Mouse (Mus musculus) liver, postnatal 0 days (tissue): ENCODE results near the gene C1qtnf6. TPM values are rescaled to one million over a fixed set of nuclear protein-coding genes. Genes with fewer than 3 reads are reported as not detected.

Source experiments
- ATAC-seq: fragments of 200-750 bp; cut with Nextera tagmentation; 2 replicates; pipeline ENCODE4 v1.8.0; 2017; ENCODE audit warnings: mild to moderate bottlenecking, moderate library complexity
- DNase-seq: peaks from one replicate; pipeline ENCODE4 v3.0.0-alpha.2; 2016
- H3K27ac ChIP-seq: fragments of 300-500 bp; sonication (generic); 2 replicates; pipeline ENCODE4 v1.5.1; 2014; ENCODE audit warnings: antibody characterized with exemption, moderate library complexity, mild to moderate bottlenecking, low read depth
- H3K27me3 ChIP-seq: fragments of 300-500 bp; sonication (generic); 2 replicates; pipeline ENCODE4 v1.6.1; 2014; ENCODE audit warnings: low read length, control low read depth, mixed read lengths; ENCODE audit not compliant: insufficient read depth
- H3K36me3 ChIP-seq: fragments of 300-500 bp; sonication (generic); replicated peaks from 2 replicates; pipeline ENCODE4 v1.6.1; 2014; ENCODE audit warnings: mild to moderate bottlenecking, control low read depth, low read length, moderate library complexity, mixed read lengths; ENCODE audit not compliant: insufficient read depth
- H3K4me1 ChIP-seq: fragments of 300-500 bp; sonication (generic); 2 replicates; pipeline ENCODE4 v1.6.1; 2014; ENCODE audit warnings: antibody characterized with exemption, mild to moderate bottlenecking, control low read depth; ENCODE audit not compliant: insufficient read depth
- H3K4me2 ChIP-seq: fragments of 300-500 bp; sonication (generic); 2 replicates; pipeline ENCODE4 v1.6.1; 2014; ENCODE audit warnings: low read depth, mild to moderate bottlenecking, low read length, moderate library complexity, mixed read lengths
- H3K4me3 ChIP-seq: fragments of 300-500 bp; sonication (generic); 2 replicates; pipeline ENCODE4 v1.5.1; 2014; ENCODE audit warnings: low read depth, low read length
- H3K9ac ChIP-seq: fragments of 300-500 bp; sonication (generic); replicated peaks from 2 replicates; pipeline ENCODE4 v1.6.1; 2014; ENCODE audit warnings: mild to moderate bottlenecking, moderate library complexity
- H3K9me3 ChIP-seq: fragments of 300-500 bp; sonication (generic); 2 replicates; pipeline ENCODE4 v1.6.1; 2016; ENCODE audit warnings: mild to moderate bottlenecking, control low read depth, low read length, mixed read lengths
- CTCF ChIP-seq: sonication (generic); IDR thresholded peaks from 2 replicates; pipeline ENCODE4 v1.5.1; 2016; ENCODE audit warnings: antibody characterized with exemption, low read depth
- EP300 ChIP-seq: IDR thresholded peaks from 2 replicates; pipeline ENCODE4 v1.6.1; 2016; ENCODE audit warnings: antibody characterized with exemption, low read depth, mild to moderate bottlenecking
- WGBS: fragments of 180-500 bp; shearing (Covaris S2); extraction: QIAGEN DNeasy Blood & Tissue Kit; methylation state at CpG from one replicate; pipeline ENCODE4 v1.1.7; 2014; ENCODE audit not compliant: insufficient replicate concordance; 5-methylcytosine and 5-hydroxymethylcytosine counted together
- polyA plus RNA-seq: library from polyadenylated mRNA; unstranded; fragments of >200 nt; fragmentation: Nextera tagmentation; extraction: Ambion mirVana; gene quantifications from 2 replicates; pipeline ENCODE4 v1.2.1, GENCODE M21; 2015

The C1qtnf6 gene
- polyA plus RNA-seq, 1 experiment from 2014 or later: 4.3 TPM

DNA sequence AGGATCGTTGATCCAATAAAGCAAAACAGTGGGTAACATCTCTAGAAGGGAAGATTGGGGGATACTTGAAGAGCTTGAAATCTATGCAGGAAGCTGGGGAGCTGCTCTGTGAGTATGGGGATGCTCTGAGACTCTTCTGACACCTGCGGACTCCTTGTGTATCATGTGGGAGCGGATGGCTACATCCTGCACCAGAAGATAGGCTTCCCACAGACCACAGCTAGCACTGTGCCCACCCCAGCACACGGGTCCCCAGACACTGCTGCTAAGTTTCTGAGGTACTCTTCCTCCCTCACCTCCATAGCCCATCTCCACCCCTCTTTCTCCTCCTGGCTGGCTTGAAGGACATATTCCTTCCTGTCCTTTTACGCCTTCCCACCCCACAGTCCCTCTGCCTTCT is 39.0 kb upstream of the C1qtnf6 start:
- Histone ChIP-seq H3K27me3 (no peaks in the 10 kb centered on the region), H3K4me3 (peak overlapping the region; percentile 57), H3K27ac (0 out of 2 replicates have a peak overlapping the region, but pooled peaks have one; percentile 4), H3K9ac (no peak overlapping the region), H3K4me2 (peak overlapping the region; percentile 67), H3K36me3 (peaks cover 34% of the 10 kb centered on the region), H3K4me1 (peaks cover 37% of the 10 kb centered on the region), H3K9me3 (no peaks in the 10 kb centered on the region)
- no peak for ATAC-seq
- TF ChIP-seq CTCF (no peak), EP300 (no peak)
- DNase-seq: no peak
- 81% methylated on average over 5 of the region's 5 CpGs for WGBS

DNA sequence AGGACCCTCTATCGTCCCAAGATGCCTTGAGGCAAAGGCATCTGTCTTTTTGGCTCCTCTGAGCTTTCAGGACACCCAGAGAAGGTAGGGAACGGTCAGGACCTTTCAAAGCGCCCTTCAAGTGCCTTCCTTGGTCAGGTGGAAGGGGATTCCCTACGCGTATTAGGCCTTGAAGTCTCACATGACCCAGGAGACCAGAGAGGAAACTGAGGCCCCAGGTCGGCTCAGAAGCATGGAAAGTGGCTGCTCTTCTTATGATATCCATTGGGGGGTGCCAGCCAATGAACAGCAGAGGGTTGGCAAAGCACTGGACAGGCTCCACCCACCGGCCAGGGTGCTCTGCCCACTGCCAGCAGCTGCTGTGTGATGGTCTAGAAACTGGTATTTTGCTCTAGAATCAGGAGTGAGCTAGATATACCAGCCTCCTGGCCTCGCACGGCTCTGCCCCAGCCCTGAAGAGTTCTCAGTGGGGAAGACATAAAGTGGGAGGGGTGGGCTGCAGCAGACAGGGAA is 36.4 kb upstream of the C1qtnf6 start:
- no peak overlapping the region for H3K4me3 ChIP-seq
- TF ChIP-seq CTCF (0 out of 2 replicates have a peak, but pooled peaks have one; percentile 4), EP300 (no peak)
- ATAC-seq (no peak), DNase-seq (no peak)
- peaks cover 47% of the 10 kb centered on the region for H3K4me1 ChIP-seq
- no peaks in the 10 kb centered on the region for H3K27me3 ChIP-seq
- H3K4me2 ChIP-seq: no peak overlapping the region
- no peak overlapping the region for H3K27ac ChIP-seq
- no peaks in the 10 kb centered on the region for H3K9me3 ChIP-seq
- H3K36me3 ChIP-seq: peaks cover 38% of the 10 kb centered on the region
- 71% methylated on average over 9 of the region's 9 CpGs for WGBS
- H3K9ac ChIP-seq: no peak overlapping the region

DNA sequence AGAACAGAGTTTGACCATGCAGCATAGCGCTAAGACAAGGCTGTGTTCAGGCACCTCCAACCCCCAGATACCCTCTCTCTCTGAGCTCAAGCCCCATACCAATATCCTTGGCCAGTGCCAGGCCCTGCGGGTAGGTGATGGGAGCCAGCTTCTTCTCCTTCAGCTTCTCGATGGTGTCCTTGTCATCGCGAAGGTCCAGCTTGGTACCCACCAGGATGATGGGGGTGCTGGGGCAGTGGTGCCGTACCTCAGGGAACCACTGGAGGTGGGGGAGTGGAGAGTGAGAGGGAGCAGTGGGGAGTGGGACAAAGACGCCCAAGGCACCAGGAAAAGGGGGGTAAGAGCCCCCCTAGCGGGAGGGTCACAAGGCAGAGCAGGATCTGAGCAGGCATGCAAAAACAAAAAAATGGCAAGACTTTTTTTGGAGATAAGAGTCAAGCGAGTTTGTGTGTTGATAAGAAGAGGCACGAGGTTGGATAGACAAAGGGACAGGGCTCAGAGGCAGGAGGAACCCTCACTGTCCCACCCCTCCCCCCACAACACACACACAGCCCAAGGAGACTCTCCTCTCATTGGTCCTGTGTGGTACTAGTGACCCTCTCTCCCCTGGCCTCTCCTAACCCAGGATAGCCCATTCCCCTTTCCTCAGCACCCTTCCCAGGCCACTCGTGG is 33.7 kb upstream of the C1qtnf6 start:
- Histone ChIP-seq H3K36me3 (peaks cover 26% of the 10 kb centered on the region), H3K27ac (peak overlapping the region; percentile 68), H3K4me2 (peak overlapping the region; percentile 38), H3K27me3 (no peaks in the 10 kb centered on the region), H3K4me3 (no peak overlapping the region), H3K4me1 (peaks cover 30% of the 10 kb centered on the region), H3K9ac (no peak overlapping the region), H3K9me3 (no peaks in the 10 kb centered on the region)
- DNase-seq (no peak), ATAC-seq (peak; percentile 57)
- TF ChIP-seq CTCF (no peak), EP300 (no peak; the same call in 1 of the 2 replicates)
- 52% methylated on average over 11 of the region's 11 CpGs for WGBS

DNA sequence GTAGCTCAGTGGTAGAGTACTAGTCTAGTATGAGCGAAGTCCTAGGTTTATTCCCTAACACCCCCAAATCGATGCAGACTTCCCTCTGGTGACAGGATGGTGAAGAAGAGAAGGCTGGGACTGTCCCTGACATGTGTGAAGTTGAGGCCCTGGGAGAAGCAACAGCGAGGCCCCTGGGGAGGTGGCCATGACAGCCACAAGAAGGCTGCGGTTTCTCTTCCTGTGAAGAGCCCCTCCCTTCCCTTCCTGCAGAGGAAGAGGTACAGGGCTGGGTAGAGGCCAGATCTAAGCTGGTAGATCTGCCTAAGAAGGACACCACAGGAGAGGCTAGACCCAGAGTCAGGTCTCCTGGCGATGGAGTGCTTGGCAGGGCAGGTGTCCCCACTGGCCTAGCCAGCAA is 32.7 kb upstream of the C1qtnf6 start:
- peak overlapping the region; percentile 38 for H3K4me2 ChIP-seq
- DNase-seq: peak; percentile 56
- peak overlapping the region; percentile 68 for H3K27ac ChIP-seq

DNA sequence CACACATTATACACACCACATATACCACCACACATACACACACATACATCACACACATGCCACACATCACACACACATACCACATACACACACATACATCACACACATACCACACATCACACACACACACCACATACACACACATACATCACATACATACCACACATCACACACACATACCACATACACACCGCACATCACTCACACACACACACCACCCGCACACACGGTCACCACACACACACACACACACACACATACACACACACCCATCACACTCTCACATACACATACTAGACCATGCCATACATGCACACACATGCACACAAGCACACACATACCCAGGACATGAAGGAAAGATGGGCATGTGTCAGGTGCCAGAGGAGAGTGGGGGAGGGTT is 32.1 kb upstream of the C1qtnf6 start:
- H3K4me1 ChIP-seq: peaks cover 28% of the 10 kb centered on the region
- DNase-seq (no peak), ATAC-seq (no peak)
- H3K4me2 ChIP-seq: peak overlapping the region; percentile 38
- WGBS: 90% methylated on average over 3 of the region's 3 CpGs
- H3K27ac ChIP-seq: no peak overlapping the region
- TF ChIP-seq CTCF (no peak), EP300 (no peak)
- no peak overlapping the region for H3K4me3 ChIP-seq
- H3K27me3 ChIP-seq: no peaks in the 10 kb centered on the region
- no peaks in the 10 kb centered on the region for H3K9me3 ChIP-seq
- H3K36me3 ChIP-seq: peaks cover 15% of the 10 kb centered on the region; the same call in 1 of the 2 replicates
- H3K9ac ChIP-seq: no peak overlapping the region

More for the DNA sequence above, 32.7 kb upstream of the C1qtnf6 start:
- no peak overlapping the region for H3K4me3 ChIP-seq
- peaks cover 19% of the 10 kb centered on the region; the same call in 1 of the 2 replicates for H3K36me3 ChIP-seq
- WGBS: 30% methylated on average over 5 of the region's 5 CpGs
- TF ChIP-seq CTCF (no peak), EP300 (no peak)
- H3K9me3 ChIP-seq: no peaks in the 10 kb centered on the region
- ATAC-seq: peak; percentile 69
- H3K9ac ChIP-seq: no peak overlapping the region; the same call in 1 of the 2 replicates
- H3K27me3 ChIP-seq: no peaks in the 10 kb centered on the region
- H3K4me1 ChIP-seq: peaks cover 30% of the 10 kb centered on the region

DNA sequence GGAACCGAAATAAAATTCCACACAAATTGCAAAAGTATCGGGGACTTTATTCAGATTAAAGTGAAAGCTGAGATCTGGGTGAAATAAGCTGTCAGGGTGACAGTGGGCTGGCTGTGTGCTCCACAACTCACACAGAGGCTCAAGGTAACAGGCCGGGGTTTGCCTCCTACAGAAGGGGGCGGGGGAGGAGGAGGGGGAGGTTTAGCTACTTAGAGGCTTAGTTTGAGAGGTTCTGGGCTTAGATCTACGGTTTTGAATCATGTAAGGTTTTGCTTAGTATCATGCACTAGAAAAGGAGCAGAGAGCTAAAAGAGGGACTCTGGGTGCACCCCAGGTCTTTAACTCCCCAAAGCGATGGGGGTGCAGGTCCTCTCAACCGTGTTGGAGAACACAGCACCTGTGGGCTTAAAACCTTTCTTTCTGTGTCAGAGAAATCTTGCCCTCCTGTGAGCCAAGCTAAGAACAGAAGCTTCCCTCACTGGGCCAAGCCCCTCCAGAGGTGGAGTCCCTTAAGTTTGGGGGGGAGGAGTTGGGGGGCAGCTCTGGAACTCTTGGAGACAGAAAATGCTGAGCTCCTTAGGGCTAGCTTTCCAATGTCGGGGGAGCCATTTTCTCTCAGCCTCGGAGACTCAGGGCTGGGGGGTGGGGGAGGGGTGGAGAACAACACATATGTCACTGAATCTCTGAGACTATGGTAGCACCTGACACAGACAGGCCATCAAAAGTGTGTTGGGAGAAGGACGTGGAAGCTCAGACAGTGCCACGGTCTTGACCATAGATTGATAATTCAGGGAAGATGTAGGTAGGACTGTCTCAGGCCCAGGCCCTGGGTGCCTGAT is 28.1 kb upstream of the C1qtnf6 start:
- no peak overlapping the region for H3K4me3 ChIP-seq
- H3K4me2 ChIP-seq: no peak overlapping the region
- no peak for ATAC-seq
- H3K4me1 ChIP-seq: peaks cover 7% of the 10 kb centered on the region
- H3K27me3 ChIP-seq: no peaks in the 10 kb centered on the region
- WGBS: 54% methylated on average over 11 of the region's 11 CpGs
- H3K9me3 ChIP-seq: no peaks in the 10 kb centered on the region
- peaks cover 2% of the 10 kb centered on the region; the same call in 1 of the 2 replicates for H3K36me3 ChIP-seq
- no peak overlapping the region for H3K27ac ChIP-seq
- TF ChIP-seq EP300 (no peak), CTCF (no peak)
- H3K9ac ChIP-seq: no peak overlapping the region
- no peak for DNase-seq
